Mouse (Mus musculus) heart, postnatal 10 days (tissue): Measurements from ENCODE around the gene Ubxn2a. TPM values are rescaled to one million over a fixed set of nuclear protein-coding genes. Genes with fewer than 3 reads are reported as not detected.

Experiments used
- DNase-seq, 2 experiments: peaks; one replicate each; pipeline ENCODE4 v3.0.0; 2021
- intact Hi-C: fragments of 180-260 bp; cut with DNase I; formaldehyde crosslinking; loops from one replicate; pipeline ENCODE4 v1.15.1; 2025
- total RNA-seq, 2 experiments: library from RNA; stranded (reverse); gene quantifications; 2 replicates each; pipeline ENCODE4 v1.2.3; 2021

Gene Ubxn2a
- total RNA-seq, 2 experiments from 2014 or later = 49.3 to 54.5 TPM

DNA sequence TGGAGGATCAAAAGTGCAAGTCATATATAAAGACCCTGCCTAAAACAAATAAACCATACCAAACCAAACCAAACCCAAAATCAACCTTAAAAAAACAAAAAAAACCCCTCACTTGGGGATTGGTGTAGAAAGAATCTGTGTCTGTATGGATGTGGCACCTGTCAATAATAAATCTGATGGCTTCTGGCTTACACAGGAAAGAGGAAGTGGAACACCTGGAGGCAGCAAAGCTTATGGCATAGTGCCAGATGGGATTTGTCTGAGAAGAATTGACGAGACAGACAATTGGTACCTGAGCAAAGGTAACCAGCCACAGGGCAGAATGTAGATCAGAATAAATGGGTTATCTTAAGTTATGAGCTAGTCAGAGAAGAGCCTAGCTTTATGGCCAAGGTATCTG lies 22.4 kb downstream of the Ubxn2a start:
- intact Hi-C loops = no loop called here

DNA sequence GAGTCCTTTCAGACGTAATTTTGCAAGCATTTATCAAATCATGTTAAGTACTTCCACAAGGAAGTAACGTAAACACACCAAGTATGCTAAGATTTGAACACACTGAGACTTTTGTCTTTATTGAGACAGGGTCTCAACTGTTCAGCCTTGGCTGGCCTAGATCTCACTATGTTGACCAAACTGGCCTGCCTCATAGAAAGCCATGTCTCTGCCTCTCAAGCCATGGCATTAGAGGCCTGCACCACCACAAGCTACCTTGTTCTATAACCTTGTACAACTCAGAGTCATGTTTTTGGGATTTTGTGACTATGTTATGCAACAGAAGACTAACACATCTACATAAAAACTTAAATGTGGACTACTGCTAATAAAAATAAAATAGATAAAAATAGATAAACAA lies 25.4 kb downstream of the Ubxn2a start:
- DNase-seq = no peak
- intact Hi-C loops = no loop called here

More for the DNA sequence above, 22.4 kb downstream of the Ubxn2a start:
- no peak for DNase-seq

DNA sequence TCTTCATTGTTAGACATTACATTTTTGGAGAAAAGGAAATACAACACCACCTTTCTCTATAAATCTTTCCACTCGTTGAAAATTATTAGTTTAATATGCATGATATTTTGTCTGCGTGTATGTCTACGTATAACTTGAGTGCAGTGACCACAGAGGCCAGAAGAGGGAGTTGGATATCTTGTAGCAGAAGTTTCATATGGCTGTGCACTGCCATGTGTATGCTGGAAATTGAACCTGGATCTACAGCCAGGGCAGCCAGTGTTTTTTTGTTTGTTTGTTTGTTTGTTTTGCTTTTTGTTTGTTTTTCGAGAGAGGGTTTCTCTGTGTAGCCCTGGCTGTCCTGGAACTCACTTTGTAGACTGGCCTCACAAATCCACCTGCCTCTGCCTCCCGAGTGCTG lies 28.5 kb downstream of the Ubxn2a start:
- no peak for DNase-seq
- intact Hi-C loops = no loop called here

DNA sequence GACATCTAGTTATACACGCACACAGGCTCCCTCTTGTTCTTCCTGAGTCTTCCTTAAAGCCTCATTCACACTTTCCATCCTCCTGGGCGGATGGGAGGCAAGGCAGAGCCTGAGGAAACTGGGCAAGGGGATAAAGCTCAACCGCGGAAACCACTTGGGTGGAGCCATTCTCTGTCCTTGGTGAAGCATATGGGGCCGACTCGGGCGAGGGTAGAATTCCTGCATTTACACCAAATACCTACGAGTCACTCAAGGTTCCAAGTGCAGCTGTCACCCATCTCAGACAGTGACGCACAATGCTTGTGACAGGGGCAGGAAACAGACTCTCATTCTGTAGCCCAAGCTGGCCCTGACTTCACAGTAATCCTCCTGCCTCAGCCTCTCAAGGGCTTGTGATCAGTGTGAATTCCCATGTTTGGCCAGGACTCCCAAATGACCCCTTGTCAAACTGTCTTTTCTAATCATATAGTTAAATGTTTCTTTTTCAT lies 29.2 kb downstream of the Ubxn2a start:
- DNase-seq = no peak
- intact Hi-C loops = no loop called here

DNA sequence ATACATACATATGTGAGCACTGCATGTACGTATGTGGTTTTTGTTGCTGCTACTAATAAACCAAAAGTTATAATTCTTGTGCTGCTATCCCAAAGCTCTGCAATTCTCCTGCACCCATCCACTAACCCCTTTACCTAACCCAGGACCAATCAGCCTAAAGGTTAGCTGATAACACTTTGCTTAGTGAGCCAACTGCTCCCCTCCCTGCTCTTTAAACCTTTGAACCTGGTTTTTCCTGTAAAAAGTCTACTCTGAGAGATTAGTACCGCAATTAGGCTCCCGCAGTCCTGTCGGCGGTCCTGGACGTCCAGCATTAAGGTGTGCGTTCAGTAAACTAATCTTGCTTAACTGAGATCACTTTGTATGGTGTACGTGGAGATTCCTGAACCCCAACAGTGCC lies 31.9 kb downstream of the Ubxn2a start:
- intact Hi-C loops = no loop called here
- no peak for DNase-seq

DNA sequence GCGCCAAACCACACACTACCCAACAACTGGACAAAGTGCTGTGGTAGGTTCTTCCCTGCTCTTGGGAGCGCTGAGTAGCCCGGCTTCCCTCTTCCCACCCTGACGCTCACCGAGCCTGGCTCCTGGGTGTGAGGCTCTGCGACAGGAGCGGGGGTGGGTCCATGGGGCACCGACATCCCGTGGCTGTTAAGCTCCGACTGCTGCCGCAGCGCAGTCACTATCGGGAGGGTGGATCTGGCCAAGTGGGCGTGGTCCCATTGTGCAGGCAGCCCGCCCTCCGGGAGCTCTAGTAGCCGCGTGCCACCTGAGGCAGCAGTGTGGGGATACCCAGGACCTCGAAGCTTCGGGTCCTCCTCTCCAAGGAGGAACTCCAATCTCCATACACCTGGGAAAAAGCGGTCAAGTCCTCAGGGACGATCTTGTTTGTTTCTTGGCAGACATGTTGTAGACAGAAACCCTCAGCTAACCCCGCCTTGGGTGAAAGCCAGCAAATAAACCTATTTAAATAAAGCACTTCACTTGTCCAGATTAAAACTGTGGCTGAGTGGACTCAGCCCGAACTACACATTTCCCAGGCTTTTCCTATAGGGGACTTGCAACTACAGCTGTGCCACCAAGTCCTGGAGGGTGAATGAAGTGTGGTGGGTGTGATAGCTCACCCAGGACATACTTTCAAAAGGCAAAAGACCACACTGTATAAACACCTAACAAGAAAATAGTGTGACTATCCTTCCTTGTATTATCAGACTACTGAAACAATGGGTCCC lies 33.2 kb downstream of the Ubxn2a start, which contains the start of gene Mfsd2b:
Gene Mfsd2b, minus strand, starts transcription at position 199 of the 767 bp plus-strand sequence.
- DNase-seq = peak; percentile 71 to 78
- intact Hi-C loops = no loop called here

DNA sequence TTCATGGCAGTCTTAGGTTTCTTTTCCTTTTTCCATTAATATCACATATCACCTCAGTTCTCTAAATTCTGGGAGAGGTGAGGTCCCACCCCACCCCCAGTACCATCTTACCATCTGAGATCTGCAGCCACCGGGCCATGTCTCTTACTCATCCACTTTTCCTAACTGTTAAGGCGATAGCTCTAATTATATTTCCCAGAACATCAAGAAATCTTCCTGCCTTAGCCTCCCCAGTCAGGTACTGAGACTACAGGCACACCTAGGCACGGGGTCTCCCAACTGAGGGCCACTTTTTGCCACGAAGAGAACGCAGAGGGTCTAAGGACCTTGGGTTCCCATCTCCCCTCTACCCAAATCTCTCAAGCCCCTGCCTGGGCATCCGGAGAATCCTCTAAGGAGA lies 34.0 kb downstream of the Ubxn2a start:
- DNase-seq = no peak
- intact Hi-C loops = no loop called here

DNA sequence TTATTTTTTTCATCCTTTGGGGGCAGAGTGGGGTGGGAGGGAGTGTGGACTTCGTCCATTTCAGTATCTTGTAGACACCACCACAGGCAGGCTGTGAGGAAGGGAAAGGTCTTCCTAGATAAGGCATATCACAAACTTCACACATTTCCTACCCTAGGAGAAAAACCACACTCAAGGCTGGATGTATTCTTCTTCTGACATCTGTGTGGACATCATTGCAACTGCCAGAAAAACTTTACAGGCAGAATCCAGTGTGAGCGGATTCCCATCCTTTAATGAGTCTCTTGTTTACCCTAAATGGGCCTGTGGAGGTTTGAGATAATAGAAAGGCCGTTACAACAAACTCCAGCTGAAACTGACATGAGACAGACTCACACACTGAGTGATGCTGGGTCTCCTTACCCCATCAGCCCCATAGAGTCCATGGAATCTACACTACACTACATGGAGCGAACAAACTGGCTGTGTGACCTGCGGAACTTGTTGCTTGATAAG lies 34.5 kb downstream of the Ubxn2a start:
- DNase-seq = no peak
- intact Hi-C loops = no loop called here

DNA sequence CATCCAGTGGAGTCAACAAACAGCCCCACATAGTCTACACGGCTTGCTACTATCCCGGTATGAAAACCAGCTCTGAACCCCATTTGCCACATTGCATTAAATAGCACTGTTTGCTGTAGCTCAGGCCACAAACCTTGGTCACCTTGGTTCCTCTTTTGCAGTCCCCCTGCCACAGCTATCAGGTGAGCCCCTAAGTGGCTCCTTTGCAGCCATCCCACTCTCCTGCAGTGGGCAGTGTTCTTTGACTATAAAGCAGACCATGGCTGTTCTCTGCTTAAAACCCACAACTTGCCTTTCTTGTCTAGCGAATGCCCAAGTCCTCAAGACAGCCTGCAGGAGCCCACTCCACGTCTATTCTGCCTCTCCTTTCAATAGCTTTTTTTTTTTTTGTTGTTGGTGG lies 35.2 kb downstream of the Ubxn2a start:
- intact Hi-C loops = no loop called here
- DNase-seq = no peak

DNA sequence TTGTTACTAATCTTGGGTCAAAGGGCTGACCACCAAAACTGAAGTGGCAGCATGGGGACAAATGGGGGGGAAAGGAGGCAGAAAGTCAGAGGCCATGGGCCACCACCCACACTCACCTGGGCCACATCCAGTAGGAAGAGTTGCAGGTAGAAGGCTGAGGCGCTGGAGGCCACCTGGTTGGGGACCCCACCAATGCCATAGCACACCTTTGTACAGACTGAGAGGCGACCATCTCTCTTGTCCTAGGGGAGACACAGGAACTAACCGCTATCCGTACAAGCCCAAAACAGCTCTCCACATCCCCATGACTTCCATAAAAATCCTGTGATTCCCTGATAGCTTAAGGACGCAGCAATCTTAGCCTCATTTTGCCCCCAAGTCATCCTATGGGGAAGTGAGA lies 36.2 kb downstream of the Ubxn2a start:
- DNase-seq = no peak
- intact Hi-C loops = no loop called here

DNA sequence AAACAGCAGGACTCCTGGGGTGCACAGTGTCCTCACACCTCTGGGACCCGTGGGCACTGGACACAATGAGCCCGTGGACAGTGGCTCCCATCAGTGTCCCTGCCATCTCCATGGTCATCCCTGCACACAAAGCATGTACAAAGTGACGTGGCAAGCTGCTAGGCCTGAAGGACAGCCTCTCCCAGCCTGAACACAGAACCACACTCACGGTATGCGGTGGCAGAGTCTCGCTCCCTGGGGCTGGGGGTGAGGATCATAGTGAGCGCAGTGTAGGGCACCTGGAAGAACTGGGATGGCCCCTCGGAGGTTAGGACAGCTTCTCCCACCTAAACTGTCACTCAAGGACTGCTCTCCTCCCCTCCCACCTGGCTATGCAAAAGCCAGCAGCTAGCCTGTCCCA lies 38.6 kb downstream of the Ubxn2a start:
- intact Hi-C loops = no loop called here
- no peak for DNase-seq

DNA sequence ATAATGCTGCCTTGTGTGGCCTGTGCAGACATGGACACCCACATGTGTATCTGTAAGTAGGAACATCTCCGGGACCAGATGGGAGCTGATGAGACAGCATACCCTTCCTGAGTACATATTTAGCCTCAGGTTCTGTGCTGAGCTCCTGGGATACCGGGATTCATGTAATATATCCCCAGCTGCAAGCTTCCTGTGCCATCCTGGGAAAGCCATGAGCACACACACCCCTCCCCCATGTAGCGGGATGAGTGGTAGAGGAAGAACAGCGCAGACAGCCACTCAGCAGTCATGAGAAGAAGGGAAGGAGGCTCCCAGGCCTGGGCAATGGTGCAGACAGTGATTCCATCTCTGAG lies 43.2 kb downstream of the Ubxn2a start:
- DNase-seq = no peak
- intact Hi-C loops = no loop called here

DNA sequence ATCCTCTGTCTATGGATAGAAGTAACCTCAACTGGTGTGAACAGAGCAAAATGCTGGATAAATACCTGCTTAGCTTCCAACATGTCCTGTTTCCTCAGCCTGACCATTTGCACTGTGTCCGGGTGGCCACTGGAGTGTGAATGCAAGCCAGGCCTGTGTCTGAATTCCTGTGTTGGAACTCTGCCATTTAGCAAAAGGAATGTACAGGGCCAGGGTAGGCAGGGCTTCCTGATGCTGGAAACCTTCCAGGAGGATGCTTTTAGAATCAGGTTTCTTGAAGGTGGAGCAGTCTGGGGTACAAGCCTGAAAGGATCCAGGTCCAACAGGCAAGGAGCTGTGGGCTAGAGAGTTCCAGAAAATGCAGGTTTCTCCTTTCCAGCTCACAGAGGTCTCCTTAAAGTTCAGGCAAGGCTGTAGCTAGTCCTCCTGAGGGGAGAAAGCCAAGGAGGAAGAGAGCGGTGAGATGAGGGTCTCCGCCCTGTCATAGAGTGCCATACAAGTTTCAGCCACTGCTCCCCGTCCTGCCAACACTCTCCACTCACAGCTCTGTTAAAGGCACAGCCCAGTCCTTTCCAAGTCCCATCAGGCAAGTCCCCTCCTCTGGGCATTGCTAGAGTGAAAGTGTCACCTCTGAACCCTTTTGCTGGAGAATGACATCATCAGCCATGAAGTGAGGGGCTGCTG lies 43.7 kb downstream of the Ubxn2a start:
- intact Hi-C loops = no loop called here
- DNase-seq = peak; percentile 64 to 72

DNA sequence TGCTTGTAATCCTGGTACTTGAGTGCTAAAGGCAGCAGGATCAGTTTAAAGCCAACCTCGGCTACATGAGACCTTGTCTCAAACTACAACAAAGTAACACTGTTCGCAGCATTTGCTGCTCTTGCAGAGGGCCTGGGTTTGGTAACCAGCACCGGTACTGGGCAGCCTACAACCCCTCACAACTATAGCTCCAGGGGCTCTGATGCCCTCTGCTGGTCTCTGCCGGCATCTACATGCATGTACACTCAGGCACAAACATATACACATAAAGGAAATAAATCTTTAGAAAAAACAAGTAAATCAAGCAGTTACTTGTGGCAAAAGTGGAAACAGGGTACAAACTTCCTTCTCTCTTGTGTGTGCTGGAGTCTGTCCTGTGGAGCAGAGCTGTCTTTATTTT lies 44.8 kb downstream of the Ubxn2a start:
- intact Hi-C loops = no loop called here

DNA sequence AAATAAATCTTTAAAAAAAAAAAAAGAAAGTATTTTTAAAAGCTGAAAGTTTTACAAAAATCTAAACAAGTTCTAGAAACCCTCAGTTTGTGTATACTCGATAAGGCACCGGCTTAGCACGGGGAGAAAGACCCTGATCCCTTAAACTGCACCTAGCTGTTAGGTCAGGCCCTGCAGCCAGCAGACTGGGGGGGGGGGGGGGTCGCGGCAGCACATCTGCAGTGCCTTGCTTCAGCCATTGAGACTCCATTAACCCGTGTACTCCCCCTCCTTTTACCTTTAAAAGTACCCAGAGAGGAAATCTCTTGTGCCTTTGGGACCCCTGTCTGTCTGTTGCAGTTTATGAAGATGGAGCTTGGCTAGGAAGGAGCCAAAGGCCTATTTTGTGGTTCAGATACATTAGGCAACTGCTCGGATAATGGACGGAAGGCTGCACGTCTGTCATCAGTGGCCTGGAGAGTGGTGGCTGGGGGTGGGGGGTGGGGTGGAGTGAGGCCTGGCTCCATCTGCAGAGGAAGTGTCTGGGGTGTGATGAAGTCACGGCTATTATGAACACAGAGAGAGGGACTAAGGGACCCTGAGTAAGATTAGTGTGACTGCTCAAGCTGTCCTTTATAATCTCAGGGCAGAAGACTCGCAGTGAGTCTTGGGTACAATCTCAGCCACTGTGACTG lies 48.1 kb downstream of the Ubxn2a start:
- intact Hi-C loops = no loop called here
- DNase-seq = no peak

More for the DNA sequence above, 44.8 kb downstream of the Ubxn2a start:
- no peak for DNase-seq

DNA sequence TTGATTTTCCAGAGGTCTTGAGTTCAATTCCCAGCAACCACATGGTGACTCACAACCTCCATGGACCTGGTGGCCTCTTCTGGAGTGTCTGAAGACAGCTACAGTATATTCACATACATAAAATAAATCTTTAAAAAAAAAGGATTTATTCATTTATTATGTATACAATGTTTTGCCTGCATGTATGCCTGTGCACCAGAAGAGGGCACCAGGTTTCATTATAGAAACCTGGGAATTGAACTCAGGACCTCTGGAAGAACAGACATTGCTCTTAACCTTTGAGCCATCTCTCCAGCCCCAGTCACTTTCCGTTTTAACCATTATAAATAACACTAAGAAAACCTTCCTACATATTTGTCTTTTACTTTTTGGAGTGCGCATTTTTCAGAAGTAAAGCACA lies 50.7 kb downstream of the Ubxn2a start:
- intact Hi-C loops = loop anchor here (2.0 kb wide), 2 partner anchors 60 to 116 kb away; partner anchors contain the start of gene Atad2b
- DNase-seq = no peak

DNA sequence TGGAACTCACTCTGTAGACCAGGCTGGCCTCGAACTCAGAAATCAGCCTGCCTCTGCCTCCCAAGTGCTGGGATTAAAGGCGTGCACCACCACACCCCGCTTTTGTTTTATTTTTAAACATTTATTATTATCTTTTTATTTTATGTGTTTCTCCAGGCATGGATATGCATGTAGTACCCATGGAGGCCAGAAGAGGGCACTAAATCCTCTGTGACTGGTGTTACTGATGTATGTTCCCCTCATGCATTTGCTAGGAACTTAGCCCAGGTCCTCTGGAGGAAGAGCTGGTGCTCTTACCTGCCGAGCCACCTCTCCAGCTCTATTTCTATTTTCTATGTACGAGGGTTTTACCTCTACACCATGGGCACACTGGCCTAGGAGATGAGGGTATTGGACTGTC lies 51.3 kb downstream of the Ubxn2a start:
- intact Hi-C loops = loop anchor here (2.0 kb wide), 2 partner anchors 61 to 117 kb away; partner anchors contain the start of gene Atad2b
- no peak for DNase-seq

DNA sequence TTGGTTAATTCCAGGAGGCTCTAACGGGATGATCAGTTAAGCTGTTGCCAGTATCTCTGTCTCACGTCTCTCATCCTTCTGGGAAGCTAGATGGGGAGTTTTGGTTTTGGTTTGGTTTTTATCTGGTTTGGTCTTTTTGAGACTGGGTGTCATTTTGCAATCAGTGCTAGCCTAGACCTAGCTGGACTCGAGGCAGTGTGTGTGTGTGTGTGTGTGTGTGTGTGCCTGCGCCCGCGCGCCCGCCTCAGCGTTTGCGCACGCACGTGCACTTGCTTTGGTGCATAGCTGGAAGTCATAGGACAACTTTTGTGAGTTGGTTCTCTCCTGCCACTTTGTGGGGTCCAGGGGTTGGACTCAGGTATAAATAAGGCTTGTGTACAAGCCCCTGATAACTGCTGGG lies 63.8 kb downstream of the Ubxn2a start:
- intact Hi-C loops = loop anchor here (5.0 kb wide), 1 partner anchor 64 kb away; the partner anchor contains the start of gene Ubxn2a
- peak; percentile 42 to 58 for DNase-seq

DNA sequence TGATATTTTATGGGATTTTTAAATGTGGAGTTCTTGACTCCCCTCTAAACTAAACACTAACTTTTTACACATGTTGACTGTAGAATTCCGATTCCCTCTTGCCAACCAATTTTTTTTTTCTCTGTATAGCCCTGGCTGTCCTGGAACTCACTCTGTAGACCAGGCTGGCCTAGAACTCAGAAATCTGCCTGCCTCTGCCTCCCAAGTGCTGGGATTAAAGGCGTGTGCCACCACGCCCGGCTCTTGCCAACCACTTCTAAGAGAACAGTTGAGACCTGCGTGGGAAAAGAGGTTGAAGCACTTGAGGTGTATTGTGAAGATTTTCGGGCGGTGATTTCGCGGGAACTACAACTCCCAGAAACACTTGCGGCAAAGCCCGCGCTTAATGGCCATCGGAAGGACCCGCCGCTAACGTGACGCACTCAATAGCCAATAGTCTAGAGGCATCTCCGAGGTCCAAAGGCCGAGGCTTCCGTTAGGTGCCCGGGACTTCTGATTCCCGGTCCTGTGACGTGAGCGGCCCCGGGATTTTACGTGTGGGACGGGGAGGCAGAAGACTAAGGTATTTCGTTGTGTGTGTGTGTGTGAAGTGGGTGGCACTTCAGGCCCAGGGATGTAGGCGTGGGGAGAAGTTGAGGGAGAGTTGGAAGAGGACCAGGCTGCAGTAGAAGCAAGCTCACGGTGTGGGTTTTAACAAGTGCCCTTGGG lies 64.5 kb downstream of the Ubxn2a start, which contains the start of gene Wdcp:
Gene Wdcp, plus strand, starts transcription at position 414 of the 708 bp plus-strand sequence.
- intact Hi-C loops = loop anchor here (5.0 kb wide), 1 partner anchor 64 kb away; the partner anchor contains the start of gene Ubxn2a
- DNase-seq = peak; percentile 92 to 94

DNA sequence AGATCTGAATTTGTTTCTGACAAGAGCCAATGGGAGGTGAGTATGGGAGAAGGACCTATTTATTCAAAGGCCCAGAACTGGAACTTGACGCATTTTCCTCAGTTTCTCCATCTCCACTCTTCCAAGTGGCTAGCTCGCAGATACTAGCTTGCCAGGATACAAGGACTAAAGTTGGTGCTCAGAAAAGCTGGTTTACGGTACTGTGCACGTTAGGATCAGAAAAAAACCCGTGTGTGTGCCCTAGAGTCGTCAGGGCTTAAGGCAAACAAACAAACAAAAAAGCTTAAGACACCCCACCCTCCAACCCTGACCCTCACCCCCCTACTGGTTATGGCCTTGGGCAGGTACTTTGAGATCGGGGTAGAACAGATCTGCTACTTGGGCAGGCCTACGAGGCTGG lies 65.0 kb downstream of the Ubxn2a start:
- no peak for DNase-seq
- intact Hi-C loops = loop anchor here (5.0 kb wide), 1 partner anchor 65 kb away; the partner anchor contains the start of gene Ubxn2a
